Mouse (Mus musculus) thymus, postnatal 10 days (tissue): ENCODE measurements around the gene Ppp1r12a.
"Not testable (repeated sequence)": the region's sequence is repeated elsewhere in the genome, so short reads cannot be mapped to it uniquely, and the experiment has no call there.

Experiments
- DNase-seq, 2 experiments: peaks; one replicate each; pipeline ENCODE4 v3.0.0; 2021; ENCODE audit warnings: low spot score in 2 of 2

Gene Ppp1r12a

DNA sequence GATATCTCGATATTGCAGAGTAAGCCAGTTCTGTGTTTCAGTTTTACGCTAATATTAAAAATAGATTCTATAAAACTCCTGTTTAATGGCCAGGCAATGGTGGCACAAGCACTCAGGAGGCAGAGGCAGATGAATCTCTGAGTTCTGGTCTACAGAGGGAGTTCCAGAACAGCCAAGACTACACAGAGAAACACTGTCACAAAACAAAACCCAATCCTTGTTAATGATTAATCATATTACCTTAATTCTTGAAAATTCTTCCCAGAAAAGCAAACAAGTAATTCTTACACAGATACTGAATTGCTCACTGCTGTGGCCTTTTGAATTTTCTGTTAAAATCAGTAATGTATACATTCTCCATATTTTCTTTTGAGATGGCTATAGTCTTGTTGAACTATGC is 37.0 kb downstream of the Ppp1r12a start:
- DNase-seq, result no peak

GRCm38 (mm10) chr10:108202126-108202525 is 40.1 kb downstream of the Ppp1r12a start:
- no peak for DNase-seq

- no peak for DNase-seq
These were observed 41.4 kb downstream of the Ppp1r12a start for GRCm38 (mm10) chr10:108203440-108203839.

DNA sequence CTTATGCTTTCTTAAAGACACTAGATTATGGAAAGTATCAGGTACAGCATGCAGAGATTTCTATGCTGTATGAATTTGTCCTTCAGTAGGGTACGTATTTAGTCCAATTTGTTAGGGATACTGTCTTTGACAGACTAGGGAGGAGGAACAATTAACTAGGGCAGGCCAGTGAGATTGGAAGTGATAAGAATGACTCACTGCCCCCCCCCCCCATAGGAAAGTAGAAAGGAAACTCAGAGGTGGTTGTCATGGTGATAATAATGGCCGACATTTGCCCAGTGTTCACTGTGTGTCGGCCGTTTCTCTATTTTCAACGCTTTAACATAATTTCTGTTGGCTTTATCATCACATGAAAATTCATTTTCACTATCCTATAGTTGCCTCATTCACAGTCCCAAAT is 47.4 kb downstream of the Ppp1r12a start:
- DNase-seq, result no peak

DNA sequence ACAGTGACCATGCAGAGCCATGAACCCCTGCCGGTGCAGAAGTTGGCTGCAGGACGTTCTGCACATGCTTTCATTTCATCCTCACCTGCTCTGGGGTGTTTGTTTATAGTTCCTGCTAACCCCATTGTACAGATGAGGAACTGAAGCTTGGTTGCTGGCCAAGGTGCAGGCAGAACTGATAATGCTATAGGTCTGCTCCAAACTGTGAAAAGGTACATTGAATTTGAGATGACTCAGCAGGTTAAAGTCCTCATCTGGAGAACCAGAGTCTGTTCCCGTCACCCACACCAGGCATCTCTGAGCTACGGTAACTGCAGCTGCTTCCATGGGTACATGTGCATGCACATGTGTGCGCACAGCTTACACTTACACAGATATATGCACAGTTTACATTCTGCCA is 62.4 kb downstream of the Ppp1r12a start:
- no peak for DNase-seq

DNA sequence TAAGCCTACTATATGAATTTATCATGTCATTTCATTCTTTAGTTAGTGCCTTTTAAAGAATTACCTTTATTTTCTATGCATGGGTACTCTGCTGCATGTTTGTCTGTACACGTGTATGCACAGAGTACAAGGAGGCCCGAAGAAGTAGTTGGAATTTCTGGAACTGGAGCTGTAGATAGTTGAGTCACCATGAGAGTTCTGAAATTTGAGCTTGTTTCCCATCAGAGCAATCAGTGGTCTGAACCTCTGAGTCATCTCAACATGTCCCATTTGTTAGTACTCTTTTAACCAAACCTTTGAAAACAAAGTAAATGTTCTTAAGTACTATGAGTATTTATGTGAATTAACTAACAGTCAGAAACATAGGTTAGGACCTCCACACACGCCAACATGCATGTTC is 75.1 kb downstream of the Ppp1r12a start:
- no peak for DNase-seq

DNA sequence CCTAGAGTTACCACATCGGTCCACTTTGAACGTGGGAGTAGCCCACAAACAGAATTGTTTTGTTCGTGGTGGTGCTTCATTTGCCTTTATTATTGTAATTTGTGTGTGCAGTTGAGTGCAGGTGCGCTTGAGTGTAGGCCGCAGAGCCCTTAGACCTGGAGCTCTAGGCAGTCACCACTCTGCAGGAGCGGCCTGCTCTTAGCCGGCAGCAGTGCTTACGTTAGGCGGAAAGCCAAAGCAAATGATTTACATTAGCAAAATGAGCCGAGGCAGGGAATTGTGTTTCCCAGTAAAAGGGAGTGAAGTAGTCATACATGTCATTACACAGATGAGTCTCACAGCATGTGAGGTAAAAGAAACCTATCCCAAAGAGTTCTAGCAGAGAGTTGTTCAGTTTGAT is 77.1 kb downstream of the Ppp1r12a start:
- no peak for DNase-seq

DNA sequence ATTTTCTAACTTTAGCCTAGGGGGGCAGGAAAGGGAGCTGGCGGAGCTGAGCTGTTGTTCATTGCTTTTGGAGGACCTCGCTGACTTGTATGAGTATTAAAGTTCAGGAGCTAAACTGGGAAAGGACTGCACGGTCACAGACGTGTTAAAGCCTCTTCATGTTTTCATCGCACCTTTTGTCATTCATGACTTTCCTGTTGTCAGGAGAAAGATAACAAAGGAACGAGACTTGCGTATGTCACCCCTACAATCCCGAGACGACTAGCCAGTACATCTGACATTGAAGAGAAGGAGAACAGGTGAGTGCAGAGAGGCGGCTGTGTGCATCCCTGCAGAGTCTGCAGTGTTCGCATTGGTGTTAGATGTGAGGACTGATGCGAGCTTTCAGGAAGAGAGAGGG is 88.7 kb downstream of the Ppp1r12a start:
- no peak for DNase-seq

GRCm38 (mm10) chr10:108251181-108251580 is 89.2 kb downstream of the Ppp1r12a start:
- DNase-seq, result no peak

DNA sequence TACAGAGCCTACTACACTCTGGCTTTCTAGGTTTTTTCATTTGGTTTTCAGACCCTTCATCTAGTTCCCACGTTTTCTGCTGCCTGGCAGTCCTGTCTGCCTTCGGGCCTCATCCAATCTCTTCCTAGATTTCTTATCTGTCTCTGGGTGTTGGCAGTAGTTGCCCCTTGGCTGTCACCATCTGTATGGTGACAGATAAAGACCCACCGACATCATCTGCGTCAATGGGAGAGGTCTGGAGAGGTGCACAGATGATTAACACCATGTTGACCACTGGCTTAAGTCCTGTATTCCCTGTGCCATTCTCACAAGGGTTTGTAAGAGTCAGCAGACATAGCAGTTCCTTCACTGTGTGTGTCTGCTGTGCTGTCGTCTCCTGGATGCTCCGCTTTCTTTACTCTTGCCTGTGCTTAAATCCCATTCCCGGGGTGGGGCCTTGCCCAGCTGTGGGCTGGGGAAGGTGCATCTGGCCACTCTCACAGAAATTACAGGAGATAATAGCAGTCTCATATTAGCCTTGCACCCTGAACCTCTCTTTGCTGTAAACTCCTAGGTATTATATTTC is 93.9 kb downstream of the Ppp1r12a start:
- no peak for DNase-seq

DNA sequence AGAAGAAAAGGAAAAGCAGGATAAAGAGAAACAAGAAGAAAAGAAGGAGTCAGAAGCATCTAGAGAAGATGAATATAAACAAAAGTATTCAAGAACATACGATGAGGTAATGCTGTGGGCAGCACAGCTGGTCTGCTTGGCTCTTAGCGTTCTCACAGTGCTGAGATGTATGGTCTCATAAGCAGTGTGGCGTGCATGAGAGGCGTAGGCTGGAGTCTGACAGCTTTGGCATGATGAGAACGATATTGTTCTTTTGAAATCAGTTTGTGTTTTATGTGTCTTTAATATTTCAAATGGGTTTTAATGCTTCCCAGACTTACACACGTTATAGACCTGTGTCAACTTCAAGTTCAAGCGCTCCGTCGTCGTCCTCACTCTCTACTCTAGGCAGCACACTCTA is 98.9 kb downstream of the Ppp1r12a start:
- no peak for DNase-seq

- no peak for DNase-seq
These were observed 102.6 kb downstream of the Ppp1r12a start for GRCm38 (mm10) chr10:108264641-108265040.

DNA sequence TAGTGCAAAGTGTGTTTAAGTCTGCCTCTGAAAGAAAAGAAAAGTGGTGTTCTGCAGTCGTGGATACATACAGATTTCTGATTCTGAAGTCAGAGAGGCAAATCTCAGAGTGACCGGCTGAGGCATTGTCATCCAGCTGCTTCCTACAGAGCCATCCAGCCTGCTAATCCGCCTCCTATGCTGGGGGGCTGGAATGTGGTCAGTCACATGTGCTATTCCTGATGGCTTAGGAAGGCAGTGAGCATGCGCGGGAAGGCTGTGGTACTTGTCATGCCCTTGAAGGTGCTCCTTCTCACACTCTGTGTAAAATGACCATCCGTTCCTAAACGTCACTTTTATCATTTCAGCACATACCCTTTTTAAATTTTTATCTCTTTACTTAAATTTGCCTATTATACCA is 109.2 kb downstream of the Ppp1r12a start:
- DNase-seq, result no peak

DNA sequence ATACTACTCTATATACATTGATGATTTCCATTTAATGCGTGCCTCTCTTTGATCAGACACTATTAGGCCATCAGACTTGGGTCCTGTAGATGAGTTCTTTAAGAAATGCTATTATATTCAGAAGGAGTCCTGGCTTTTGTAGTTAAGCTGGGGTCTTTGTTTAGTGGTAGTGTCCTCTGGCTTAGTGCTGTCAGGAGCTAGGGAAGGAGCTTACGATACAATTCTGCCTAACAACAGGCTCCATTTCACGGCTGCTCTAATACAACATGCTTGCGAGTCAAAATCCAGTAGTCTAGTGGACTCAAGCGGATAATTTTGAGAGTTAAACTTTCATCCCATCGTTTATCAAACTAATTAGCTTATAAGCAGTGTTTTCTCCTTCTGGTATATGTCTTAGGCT is 114.7 kb downstream of the Ppp1r12a start:
- no peak for DNase-seq

- no peak for DNase-seq
These were observed 115.2 kb downstream of the Ppp1r12a start for GRCm38 (mm10) chr10:108277198-108277597.

GRCm38 (mm10) chr10:108281099-108281498 is 119.1 kb downstream of the Ppp1r12a start:
- DNase-seq, result not testable (repeated sequence)

GRCm38 (mm10) chr10:108282351-108282750 is 120.4 kb downstream of the Ppp1r12a start:
- no peak for DNase-seq

GRCm38 (mm10) chr10:108283418-108283817 is 121.4 kb downstream of the Ppp1r12a start:
- DNase-seq, result no peak

DNA sequence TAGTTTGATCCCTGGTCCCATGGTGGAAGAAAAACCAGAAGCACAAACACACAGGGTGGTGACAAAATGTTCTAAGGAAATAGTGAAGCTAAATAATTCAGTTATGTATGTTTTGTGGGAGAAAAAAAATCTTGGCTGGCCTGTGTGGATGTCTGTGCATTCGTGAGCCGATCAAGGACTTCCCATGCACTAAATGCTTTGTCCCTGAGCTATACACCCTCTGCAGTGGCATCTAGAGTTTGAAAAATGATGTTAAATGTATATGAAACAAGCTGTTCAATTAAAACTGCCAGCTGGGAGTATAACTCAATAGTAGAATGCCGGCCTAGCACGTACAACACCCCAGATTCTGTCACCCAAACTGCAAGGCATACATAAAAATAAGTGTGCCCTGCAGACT is 121.8 kb downstream of the Ppp1r12a start:
- no peak for DNase-seq

DNA sequence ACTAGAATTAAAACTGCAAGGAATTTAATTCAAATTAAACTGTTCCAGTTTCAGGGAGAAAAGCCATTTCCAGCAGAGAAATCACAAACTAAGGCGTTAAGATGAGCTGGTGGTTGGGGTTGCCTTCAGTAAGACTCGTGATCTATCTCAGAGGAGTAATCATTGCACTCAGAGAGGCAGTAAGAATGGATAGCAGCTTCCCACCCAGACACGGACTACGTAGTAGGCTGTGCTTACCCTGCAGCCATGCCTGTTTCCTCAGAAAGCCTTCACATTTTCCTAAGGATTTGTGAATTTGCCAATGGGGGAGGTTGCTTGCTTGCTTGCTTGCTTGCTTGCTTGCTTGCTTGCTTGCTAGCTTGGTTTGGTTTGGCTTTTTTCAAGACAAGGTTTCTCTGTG is 122.5 kb downstream of the Ppp1r12a start:
- DNase-seq, result no peak

- no peak for DNase-seq
These were observed 123.0 kb downstream of the Ppp1r12a start for GRCm38 (mm10) chr10:108284977-108285376.

- no peak for DNase-seq
These were observed 124.9 kb downstream of the Ppp1r12a start for GRCm38 (mm10) chr10:108286658-108287437.

- no peak for DNase-seq
These were observed 125.4 kb downstream of the Ppp1r12a start for GRCm38 (mm10) chr10:108287438-108287801.

GRCm38 (mm10) chr10:108290046-108290445 is 128.1 kb downstream of the Ppp1r12a start:
- DNase-seq, result no peak
